Mouse (Mus musculus) forebrain, embryonic 14.5 days (tissue): ENCODE results near the gene Ccdc22. TPM values are rescaled to one million over a fixed set of nuclear protein-coding genes. Genes with fewer than 3 reads are reported as not detected.

Source experiments
- ATAC-seq: fragments of 200-750 bp; cut with Nextera tagmentation; 2 replicates; pipeline ENCODE4 v1.8.0; 2017; ENCODE audit warnings: mild to moderate bottlenecking, moderate library complexity
- DNase-seq: peaks from one replicate; pipeline ENCODE4 v3.0.0-alpha.2; 2015; ENCODE audit warnings: low spot score
- H3K27ac ChIP-seq: fragments of 300-500 bp; sonication (generic); 2 replicates; pipeline ENCODE4 v1.5.1; 2014; ENCODE audit warnings: low read depth, mild to moderate bottlenecking, control low read depth, low read length, moderate library complexity
- H3K27me3 ChIP-seq: fragments of 300-500 bp; sonication (generic); replicated peaks from 2 replicates; pipeline ENCODE4 v1.6.1; 2014; ENCODE audit warnings: low read length, control low read depth, mixed read lengths; ENCODE audit not compliant: control insufficient read depth, insufficient read depth
- H3K36me3 ChIP-seq: fragments of 300-500 bp; sonication (generic); 2 replicates; pipeline ENCODE4 v1.6.1; 2014; ENCODE audit warnings: low read length, control low read depth; ENCODE audit not compliant: control insufficient read depth, insufficient read depth
- H3K4me1 ChIP-seq: fragments of 300-500 bp; sonication (generic); 2 replicates; pipeline ENCODE4 v1.6.1; 2014; ENCODE audit warnings: antibody characterized with exemption, low read length, control low read depth; ENCODE audit not compliant: control insufficient read depth, insufficient read depth
- H3K4me2 ChIP-seq: fragments of 300-500 bp; sonication (generic); 2 replicates; pipeline ENCODE4 v1.6.1; 2014; ENCODE audit warnings: mild to moderate bottlenecking, control low read depth, low read length
- H3K4me3 ChIP-seq: fragments of 300-500 bp; sonication (generic); 2 replicates; pipeline ENCODE4 v1.5.1; 2014; ENCODE audit warnings: low read depth, low read length, control low read depth
- H3K9ac ChIP-seq: fragments of 300-500 bp; sonication (generic); 2 replicates; pipeline ENCODE4 v1.6.1; 2014; ENCODE audit warnings: mild to moderate bottlenecking, low read length, control low read depth, moderate library complexity
- H3K9me3 ChIP-seq: fragments of 300-500 bp; sonication (generic); replicated peaks from 2 replicates; pipeline ENCODE4 v1.6.1; 2016; ENCODE audit warnings: low read length, control low read depth, mixed read lengths; ENCODE audit not compliant: control insufficient read depth
- WGBS: fragments of 180-500 bp; shearing (Covaris S2); extraction: QIAGEN DNeasy Blood & Tissue Kit; methylation state at CpG from one replicate; pipeline ENCODE4 v1.1.7; 2014; 5-methylcytosine and 5-hydroxymethylcytosine counted together
- polyA plus RNA-seq: library from polyadenylated mRNA; unstranded; fragments of >200 nt; fragmentation: Nextera tagmentation; extraction: Ambion mirVana; gene quantifications from 2 replicates; pipeline ENCODE4 v1.2.1, GENCODE M21; 2014

The Ccdc22 gene
- polyA plus RNA-seq, 1 experiment from 2014 or later: 37.0 TPM

DNA sequence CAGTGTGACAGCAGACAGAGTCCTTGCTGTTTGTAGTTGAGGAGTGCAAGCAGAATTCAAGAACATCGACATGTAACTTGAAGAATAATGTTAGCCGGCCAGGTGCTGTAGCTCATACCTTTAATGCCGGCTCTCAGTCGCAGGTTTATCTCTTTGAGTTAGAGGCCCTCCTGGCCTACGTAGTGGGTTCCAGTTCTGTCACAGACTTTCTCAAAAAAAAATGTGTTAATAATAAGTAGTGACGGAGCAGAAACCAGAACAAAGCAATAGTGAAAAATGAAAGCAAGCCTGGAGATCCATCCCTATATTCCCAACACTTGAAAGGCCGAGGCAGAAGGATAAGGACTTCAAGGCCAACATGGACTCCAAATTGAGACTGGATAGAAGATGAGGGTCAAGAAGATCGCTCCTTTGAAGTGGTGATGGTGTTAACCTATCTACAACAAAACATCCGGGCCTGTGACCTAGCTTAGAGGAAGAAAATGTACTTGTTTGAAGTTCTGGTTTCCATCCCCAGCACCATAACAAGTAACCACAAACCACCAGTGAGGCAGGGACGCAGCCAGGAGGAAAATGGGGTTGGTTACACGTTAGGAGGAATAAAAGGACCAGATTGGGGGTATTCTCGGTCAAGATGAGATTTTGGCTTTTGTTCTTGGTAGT lies 12.7 kb upstream of the Ccdc22 start:
- ATAC-seq (no peak), DNase-seq (no peak)
- Histone ChIP-seq H3K4me2 (no peak overlapping the region), H3K36me3 (no peaks in the 10 kb centered on the region), H3K27me3 (no peaks in the 10 kb centered on the region), H3K9me3 (no peaks in the 10 kb centered on the region), H3K4me3 (no peak overlapping the region), H3K4me1 (no peaks in the 10 kb centered on the region), H3K9ac (no peak overlapping the region), H3K27ac (no peak overlapping the region)
- 82% methylated on average over 12 of the region's 12 CpGs for WGBS

DNA sequence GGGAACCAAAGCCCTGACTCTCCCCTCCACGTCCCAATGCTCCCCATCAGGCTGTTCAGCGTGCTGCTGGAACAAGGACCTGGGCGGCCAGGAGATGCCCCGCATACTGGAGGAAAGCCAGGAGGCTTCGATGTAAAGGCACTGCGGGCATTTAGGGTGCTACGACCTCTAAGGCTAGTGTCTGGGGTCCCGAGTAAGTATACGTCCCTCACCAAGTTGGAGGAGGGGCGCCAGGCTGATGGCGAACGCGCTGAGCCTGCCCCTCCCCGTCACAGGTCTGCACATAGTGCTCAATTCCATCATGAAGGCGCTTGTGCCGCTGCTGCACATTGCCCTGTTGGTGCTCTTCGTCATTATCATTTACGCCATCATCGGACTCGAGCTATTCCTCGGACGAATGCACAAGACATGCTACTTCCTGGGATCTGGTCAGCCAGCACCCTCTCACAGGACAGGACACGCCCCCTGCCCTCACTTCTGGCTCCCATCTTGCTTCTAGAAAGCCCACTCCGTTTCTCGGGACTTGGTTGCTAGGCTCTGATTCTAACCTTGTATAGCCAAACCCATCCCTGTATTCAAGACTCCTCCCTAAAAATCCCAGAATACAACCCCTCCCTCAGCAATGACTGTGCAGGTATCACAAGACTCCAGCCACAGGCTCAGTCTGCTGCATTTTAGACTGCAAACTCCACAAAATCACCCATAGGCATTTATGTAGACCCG lies 5.4 kb upstream of the Ccdc22 start:
- peak; percentile 2 for DNase-seq
- Histone ChIP-seq H3K4me1 (no peaks in the 10 kb centered on the region), H3K4me3 (peak overlapping the region; percentile 34), H3K36me3 (no peaks in the 10 kb centered on the region), H3K27ac (no peak overlapping the region), H3K27me3 (no peaks in the 10 kb centered on the region), H3K9me3 (no peaks in the 10 kb centered on the region), H3K9ac (peak overlapping the region; percentile 58), H3K4me2 (peak overlapping the region; percentile 61)
- peak; percentile 75 for ATAC-seq
- 44% methylated on average over 26 of the region's 26 CpGs for WGBS

- Histone ChIP-seq H3K9ac (peak overlapping the region; percentile 58), H3K4me2 (peak overlapping the region; percentile 61), H3K27me3 (no peaks in the 10 kb centered on the region), H3K36me3 (no peaks in the 10 kb centered on the region), H3K27ac (no peak overlapping the region), H3K9me3 (no peaks in the 10 kb centered on the region), H3K4me3 (peak overlapping the region; percentile 34), H3K4me1 (no peaks in the 10 kb centered on the region)
- 36% methylated on average over 21 of the region's 21 CpGs for WGBS
- ATAC-seq (peak; percentile 16; the same call in 1 of the 2 replicates), DNase-seq (peak; percentile 1)
Observed at GRCm38 (mm10) chrX:7610035-7610434, 4.7 kb upstream of the Ccdc22 start.

DNA sequence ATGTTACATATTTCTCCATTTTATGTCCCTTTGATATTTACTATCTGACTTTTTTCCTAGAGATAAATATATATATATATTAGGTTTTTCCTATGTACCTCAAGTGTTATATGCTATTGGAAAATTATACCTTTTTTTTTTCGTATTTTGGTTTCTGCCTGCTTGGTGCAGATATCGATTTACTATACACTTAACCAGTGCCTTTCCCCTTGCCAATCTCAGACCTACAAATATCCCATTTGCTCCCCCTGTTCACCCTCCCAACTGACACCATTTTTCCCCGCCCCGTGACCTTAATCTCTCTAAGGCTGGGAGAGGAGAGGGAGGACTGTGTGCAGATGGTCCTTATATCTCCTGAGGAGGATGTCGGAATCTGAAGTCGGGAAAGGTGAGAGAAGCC lies 1.5 kb upstream of the Ccdc22 start, which contains the start of gene Cacna1f:
Gene Cacna1f (plus strand): TSS at position 301 of the 400 bp plus-strand sequence.
- DNase-seq (no peak), ATAC-seq (no peak)
- Histone ChIP-seq H3K9me3 (no peaks in the 10 kb centered on the region), H3K4me2 (no peak within 1 kb of the TSS), H3K9ac (no peak within 1 kb of the TSS), H3K27me3 (no peaks in the 10 kb centered on the region), H3K27ac (no peak within 1 kb of the TSS), H3K4me1 (no peaks in the 10 kb centered on the region), H3K36me3 (no peaks in the 10 kb centered on the region), H3K4me3 (no peak within 1 kb of the TSS)
- 79% methylated on average over 6 of the region's 6 CpGs for WGBS

DNA sequence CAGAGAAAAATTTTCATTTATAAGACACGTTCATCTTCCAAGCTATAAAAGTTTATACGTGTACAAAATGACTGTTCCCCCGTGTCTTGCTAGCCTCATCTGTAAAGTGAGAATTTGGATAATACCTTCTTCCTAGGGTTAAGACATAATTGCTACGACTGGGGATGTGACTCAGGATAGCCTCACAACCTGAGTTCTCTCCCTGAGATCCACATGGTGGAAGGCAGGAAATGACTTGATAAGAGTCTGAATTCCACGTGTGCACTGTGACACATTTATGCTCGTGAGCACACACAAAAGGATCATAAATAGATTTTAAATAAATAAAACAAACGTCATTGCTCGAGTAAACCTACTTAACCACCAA lies 241 bp upstream of the Ccdc22 start:
- Histone ChIP-seq H3K27ac (no peak overlapping the region), H3K4me2 (no peak overlapping the region), H3K36me3 (no peaks in the 10 kb centered on the region), H3K4me3 (no peak overlapping the region), H3K27me3 (no peaks in the 10 kb centered on the region), H3K9ac (no peak overlapping the region), H3K4me1 (no peaks in the 10 kb centered on the region), H3K9me3 (no peaks in the 10 kb centered on the region)
- ATAC-seq (peak; percentile 43; the same call in 1 of the 2 replicates), DNase-seq (no peak)
- WGBS: 48% methylated on average over 8 of the region's 8 CpGs

DNA sequence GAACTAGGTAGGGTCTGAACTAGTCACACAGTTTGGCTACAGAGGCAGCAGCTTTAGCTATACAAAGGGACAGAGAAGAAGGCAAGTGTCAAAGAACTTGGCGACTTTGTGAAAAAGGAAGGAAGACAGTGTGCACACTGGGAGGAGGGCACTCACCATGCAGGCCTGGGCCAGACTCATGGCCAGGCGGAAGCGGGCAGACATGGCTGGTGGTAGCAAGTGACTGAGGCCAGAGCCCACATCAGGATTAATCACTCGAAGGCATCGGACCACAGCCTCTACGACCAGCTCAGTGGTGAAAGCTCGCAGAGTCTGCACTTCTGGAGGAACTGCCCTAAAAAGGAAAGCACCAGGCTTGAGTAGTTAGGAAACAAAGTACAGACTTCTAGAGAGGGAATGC lies 1.3 kb downstream of the Ccdc22 start:
- ATAC-seq (no peak), DNase-seq (no peak)
- H3K9me3 ChIP-seq: no peaks in the 10 kb centered on the region
- no peak overlapping the region for H3K4me3 ChIP-seq
- no peak overlapping the region for H3K4me2 ChIP-seq
- H3K27ac ChIP-seq: no peak overlapping the region
- 94% methylated on average over 7 of the region's 7 CpGs for WGBS
- H3K27me3 ChIP-seq: no peaks in the 10 kb centered on the region
- no peaks in the 10 kb centered on the region for H3K4me1 ChIP-seq
- H3K36me3 ChIP-seq: peaks cover 3% of the 10 kb centered on the region; the same call in 1 of the 2 replicates
- no peak overlapping the region for H3K9ac ChIP-seq

- WGBS: 75% methylated on average over 6 of the region's 9 CpGs
- H3K27ac ChIP-seq: no peak overlapping the region
- ATAC-seq: no peak; the same call in 1 of the 2 replicates
Observed at GRCm38 (mm10) chrX:7595371-7595770, 9.9 kb downstream of the Ccdc22 start.

GRCm38 (mm10) chrX:7586356-7586755 lies 19.0 kb downstream of the Ccdc22 start:
- WGBS: 87% methylated on average over 5 of the region's 5 CpGs
- no peaks in the 10 kb centered on the region for H3K4me1 ChIP-seq
- no peak overlapping the region for H3K4me3 ChIP-seq
- no peak overlapping the region for H3K27ac ChIP-seq
- no peaks in the 10 kb centered on the region for H3K27me3 ChIP-seq
- H3K9ac ChIP-seq: no peak overlapping the region
- H3K36me3 ChIP-seq: no peaks in the 10 kb centered on the region
- no peak overlapping the region for H3K4me2 ChIP-seq
- no peaks in the 10 kb centered on the region for H3K9me3 ChIP-seq
- DNase-seq (no peak), ATAC-seq (no peak)

More at GRCm38 (mm10) chrX:7595371-7595770, 9.9 kb downstream of the Ccdc22 start:
- peak; percentile 3 for DNase-seq
- H3K27me3 ChIP-seq: no peaks in the 10 kb centered on the region
- no peaks in the 10 kb centered on the region for H3K9me3 ChIP-seq
- no peaks in the 10 kb centered on the region for H3K4me1 ChIP-seq
- H3K4me3 ChIP-seq: no peak overlapping the region
- H3K36me3 ChIP-seq: peaks cover 26% of the 10 kb centered on the region; the same call in 1 of the 2 replicates
- H3K4me2 ChIP-seq: no peak overlapping the region
- H3K9ac ChIP-seq: no peak overlapping the region

GRCm38 (mm10) chrX:7583881-7584280 lies 21.4 kb downstream of the Ccdc22 start:
- 95% methylated on average over 11 of the region's 11 CpGs for WGBS
- no peak overlapping the region for H3K9ac ChIP-seq
- no peak overlapping the region for H3K4me3 ChIP-seq
- H3K36me3 ChIP-seq: no peaks in the 10 kb centered on the region
- DNase-seq (no peak), ATAC-seq (no peak)
- H3K27me3 ChIP-seq: no peaks in the 10 kb centered on the region
- H3K9me3 ChIP-seq: no peaks in the 10 kb centered on the region
- no peaks in the 10 kb centered on the region for H3K4me1 ChIP-seq
- H3K27ac ChIP-seq: no peak overlapping the region
- no peak overlapping the region for H3K4me2 ChIP-seq
